Mouse (Mus musculus) CH12.LX (cell line): Measurements from ENCODE around the gene Pou5f2. TPM values are rescaled to one million over a fixed set of nuclear protein-coding genes. Genes with fewer than 3 reads are reported as not detected.
A peak's percentile ranks its signal among the peaks of the same experiment; 100 is the strongest.

ENCODE experiments used
- DNase-seq: peaks from one replicate; pipeline ENCODE4 v3.0.0-alpha.2; 2013; ENCODE audit errors: extremely low read depth
- H3K27ac ChIP-seq: 2 replicates; pipeline ENCODE4 v1.5.1; 2012; ENCODE audit warnings: low read depth, mild to moderate bottlenecking, control low read depth, moderate library complexity; ENCODE audit not compliant: insufficient read depth
- H3K27me3 ChIP-seq: replicated peaks from 2 replicates; pipeline ENCODE3; 2012; ENCODE audit warnings: inconsistent platforms
- H3K36me3 ChIP-seq, 2 experiments: replicated peaks in 1 of 2; 2 replicates each; pipeline versions ENCODE3 to v1.6.1; 2012; ENCODE audit warnings: inconsistent platforms in 1 of 2, low read length in 1 of 2, mild to moderate bottlenecking in 1 of 2, mixed read lengths in 1 of 2, moderate library complexity in 1 of 2; ENCODE audit not compliant: control insufficient read depth in 1 of 2, insufficient read depth in 1 of 2
- H3K4me1 ChIP-seq, 2 experiments: 2 replicates each; pipeline ENCODE4 v1.6.1; 2012; ENCODE audit warnings: inconsistent platforms in 1 of 2, moderate library complexity in 1 of 2; ENCODE audit not compliant: insufficient read depth in 2 of 2, control insufficient read depth in 1 of 2
- H3K4me2 ChIP-seq: 2 replicates; pipeline ENCODE4 v1.6.1; 2012; ENCODE audit warnings: low read depth, mild to moderate bottlenecking, control low read depth; ENCODE audit not compliant: poor library complexity, insufficient read depth, severe bottlenecking
- H3K4me3 ChIP-seq, 3 experiments: fragments of 150-350 bp in 1 of 3; sonication (generic) in 1 of 3; replicated peaks in 1 of 3; 2 replicates each; pipeline versions ENCODE3 to v1.5.1; 2011 to 2012; ENCODE audit warnings: low read depth in 2 of 3, low read length in 2 of 3, mild to moderate bottlenecking in 2 of 3, moderate library complexity in 2 of 3, control low read depth in 1 of 3, improper control_type of control experiment in 1 of 3, inconsistent platforms in 1 of 3, mixed read lengths in 1 of 3; ENCODE audit not compliant: poor library complexity in 1 of 3
- H3K79me2 ChIP-seq: replicated peaks from 2 replicates; pipeline ENCODE4 v1.6.1; 2012; ENCODE audit warnings: mild to moderate bottlenecking, moderate library complexity; ENCODE audit not compliant: control insufficient read depth, poor library complexity, insufficient read depth, severe bottlenecking; ENCODE audit errors: extremely low read depth
- H3K9ac ChIP-seq: 2 replicates; pipeline ENCODE4 v1.6.1; 2012; ENCODE audit warnings: low read depth, mild to moderate bottlenecking, control low read depth, moderate library complexity; ENCODE audit not compliant: insufficient read depth
- H3K9me3 ChIP-seq: replicated peaks from 2 replicates; pipeline ENCODE3; 2012; ENCODE audit warnings: low read length, inconsistent platforms, mixed read lengths
- CHD2 ChIP-seq: IDR thresholded peaks from 2 replicates; pipeline ENCODE4 v1.6.1; 2011; ENCODE audit warnings: low read length, improper control_type of control experiment
- CTCF ChIP-seq, 2 experiments: IDR thresholded peaks in 1 of 2; conservative IDR thresholded peaks in 1 of 2; 2 replicates each; pipeline ENCODE4 v1.5.1; 2011 to 2012; ENCODE audit warnings: low read depth in 2 of 2, low read length in 2 of 2, improper control_type of control experiment in 1 of 2, inconsistent platforms in 1 of 2, mild to moderate bottlenecking in 1 of 2, moderate library complexity in 1 of 2
- E2F4 ChIP-seq: IDR thresholded peaks from 2 replicates; pipeline ENCODE4 v1.6.1; 2011; ENCODE audit warnings: low read depth, low read length, improper control_type of control experiment; ENCODE audit not compliant: insufficient replicate concordance
- EP300 ChIP-seq: IDR thresholded peaks from 2 replicates; pipeline ENCODE4 v1.6.1; 2011; ENCODE audit warnings: low read length, improper control_type of control experiment
- KAT2A ChIP-seq: IDR thresholded peaks from 2 replicates; pipeline ENCODE4 v1.6.1; 2012; ENCODE audit warnings: low read length, improper control_type of control experiment, inconsistent platforms; ENCODE audit not compliant: insufficient replicate concordance
- MAZ ChIP-seq: IDR thresholded peaks from 2 replicates; pipeline ENCODE4 v1.6.1; 2012; ENCODE audit warnings: low read depth, mild to moderate bottlenecking, inconsistent platforms, low read length, improper control_type of control experiment, moderate library complexity
- NELFE ChIP-seq: IDR thresholded peaks from 2 replicates; pipeline ENCODE4 v1.6.1; 2011; ENCODE audit warnings: low read depth, low read length, improper control_type of control experiment
- NRF1 ChIP-seq: IDR thresholded peaks from 2 replicates; pipeline ENCODE4 v1.6.1; 2014; ENCODE audit warnings: low read depth, mild to moderate bottlenecking, inconsistent platforms, low read length, improper control_type of control experiment, moderate library complexity
- POLR2A ChIP-seq: IDR thresholded peaks from 2 replicates; pipeline ENCODE4 v1.6.1; 2011; ENCODE audit warnings: low read depth, mild to moderate bottlenecking, improper control_type of control experiment, low read length
- RCOR1 ChIP-seq: conservative IDR thresholded peaks from 2 replicates; pipeline ENCODE4 v1.6.1; 2012; ENCODE audit warnings: low read depth, mild to moderate bottlenecking, inconsistent platforms, low read length, improper control_type of control experiment
- SIN3A ChIP-seq: IDR thresholded peaks from 2 replicates; pipeline ENCODE4 v1.6.1; 2012; ENCODE audit warnings: low read length, improper control_type of control experiment, inconsistent platforms
- SMC3 ChIP-seq: IDR thresholded peaks from 2 replicates; pipeline ENCODE4 v1.6.1; 2011; ENCODE audit warnings: low read depth, low read length, improper control_type of control experiment
- TBP ChIP-seq: conservative IDR thresholded peaks from 2 replicates; pipeline ENCODE4 v1.6.1; 2011; ENCODE audit warnings: low read depth, low read length, improper control_type of control experiment
- TCF12 ChIP-seq: IDR thresholded peaks from 2 replicates; pipeline ENCODE4 v1.6.1; 2014; ENCODE audit warnings: low read depth, mild to moderate bottlenecking, inconsistent platforms, low read length, improper control_type of control experiment
- USF2 ChIP-seq: conservative IDR thresholded peaks from 2 replicates; pipeline ENCODE4 v1.6.1; 2011; ENCODE audit warnings: low read depth, low read length, improper control_type of control experiment
- ZKSCAN1 ChIP-seq: IDR thresholded peaks from 2 replicates; pipeline ENCODE4 v1.6.1; 2012; ENCODE audit warnings: low read depth, inconsistent platforms, low read length, improper control_type of control experiment, borderline replicate concordance
- ZMIZ1 ChIP-seq: IDR thresholded peaks from 2 replicates; pipeline ENCODE4 v1.6.1; 2012; ENCODE audit warnings: low read depth, mild to moderate bottlenecking, inconsistent platforms, low read length, improper control_type of control experiment
- dilution Hi-C: fragments of 300-500 bp; cut with MboI; formaldehyde crosslinking; loops from 2 replicates; pipeline ENCODE4 v1.14.3; 2020; ENCODE audit warnings: low sequenced_read_pairs; ENCODE audit not compliant: extremely low pct_unique_long_range_greater_than_20kb, extremely low pct_ligation_motif_present
- in situ Hi-C: fragments of 300-500 bp; cut with MboI; formaldehyde crosslinking; loops from 3 replicates; pipeline ENCODE4 v1.14.3; 2019; ENCODE audit warnings: low sequenced_read_pairs, low pct_ligation_motif_present, low pct_unique_long_range_greater_than_20kb, mixed read lengths
- polyA plus RNA-seq: library from polyadenylated mRNA; unstranded; fragments of >175 nt; gene quantifications from 2 replicates; pipeline ENCODE4 v1.2.1, GENCODE M21; 2012; ENCODE audit warnings: low read depth; ENCODE audit not compliant: insufficient read length
- total RNA-seq, 2 experiments: library from RNA; depleted of rRNA; stranded (reverse); fragments of 300-350 nt in 1 of 2; fragments of >200 nt in 1 of 2; gene quantifications; 2 replicates each; pipeline ENCODE4 v1.2.3; 2012 to 2014

The Pou5f2 gene
- 0.17 and 0.25 TPM in 2 replicates for total RNA-seq (2012; rRNA removed)
- not detected in 2 replicates for total RNA-seq (2014; rRNA removed)
- not detected in 2 replicates for polyA plus RNA-seq

DNA sequence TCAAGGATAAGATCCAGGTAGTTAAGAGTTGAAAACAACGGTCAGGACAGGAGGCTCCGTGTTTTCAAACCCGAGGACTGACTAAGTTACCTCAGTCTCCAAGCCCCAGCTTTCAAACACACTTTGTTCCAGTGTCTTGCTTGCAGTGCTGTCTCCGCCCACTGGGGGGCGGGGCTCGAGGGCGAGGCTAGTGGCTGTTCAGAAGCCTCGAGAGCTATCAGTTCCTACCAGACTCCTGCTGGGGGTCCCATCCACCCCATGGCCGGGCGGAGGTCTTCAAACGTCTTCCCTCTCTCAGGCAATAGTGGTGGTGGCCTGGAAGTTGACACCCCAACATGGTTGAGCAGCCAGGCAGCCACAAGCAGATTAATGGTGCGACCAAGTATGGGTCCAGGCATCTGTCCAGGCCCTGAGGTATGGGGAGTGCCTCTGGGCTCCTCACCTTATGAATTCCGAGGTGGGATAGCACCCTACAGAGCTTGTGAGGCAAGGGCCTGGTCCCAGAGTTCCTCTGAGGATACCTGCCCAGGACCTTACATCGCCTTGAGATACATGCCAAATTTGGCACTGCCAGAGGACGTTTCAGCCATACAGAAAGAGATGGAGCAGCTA is at the start of gene Pou5f2:
TSS of gene Pou5f2 (plus strand) at position 220 of the 612 bp plus-strand sequence.
- no peaks in the 10 kb centered on the region for H3K9me3 ChIP-seq
- no peaks in the 10 kb centered on the region for H3K79me2 ChIP-seq
- H3K4me3 ChIP-seq = no peak within 1 kb of the TSS
- H3K4me1 ChIP-seq = peaks cover 0 to 8% of the 10 kb centered on the region in 2 experiments; a peak in 2 of 4 replicates
- peak; percentile 52 for DNase-seq
- peaks cover 0 to 10% of the 10 kb centered on the region in 2 experiments for H3K36me3 ChIP-seq
- in situ Hi-C loops (no loop called here), dilution Hi-C loops (no loop called here)
- H3K27me3 ChIP-seq = no peaks in the 10 kb centered on the region
- no peak within 1 kb of the TSS for H3K27ac ChIP-seq
- no peak within 1 kb of the TSS for H3K9ac ChIP-seq
- TF ChIP-seq SMC3 (no peak; the same call in 1 of the 2 replicates), CTCF (conservative IDR thresholded peaks at IDR 0.05 in 1 of 2, IDR thresholded peaks at IDR 0.05 in 1 of 2; ENCODE audit: low read depth in 2 of 2, low read length in 2 of 2) (peak; percentile 31 to 48; a peak in 3 of 4 replicates), NRF1 (no peak)
- H3K4me2 ChIP-seq = no peak within 1 kb of the TSS

DNA sequence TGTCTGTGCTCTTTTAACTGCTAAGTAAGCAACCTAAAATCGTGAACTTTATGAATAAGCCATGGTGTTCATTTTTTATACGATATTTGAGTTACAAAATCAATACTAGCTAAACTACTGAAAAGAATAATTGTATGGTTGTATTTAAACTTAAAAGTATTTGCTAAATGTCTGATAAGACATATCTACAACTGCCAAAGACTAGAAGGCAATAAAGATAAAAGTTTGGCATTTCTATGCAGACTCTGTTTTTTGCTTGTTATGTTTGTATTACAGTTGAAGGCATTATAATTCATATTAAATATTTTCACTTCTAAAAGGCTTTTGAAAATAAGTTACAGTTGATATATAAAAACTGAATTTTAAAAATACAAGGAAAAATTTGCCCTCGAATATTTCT is 48.5 kb upstream of the Pou5f2 start:
- Histone ChIP-seq H3K36me3 (no peaks in the 10 kb centered on the region), H3K79me2 (no peaks in the 10 kb centered on the region), H3K4me1 (no peaks in the 10 kb centered on the region), H3K9me3 (no peaks in the 10 kb centered on the region), H3K4me3 (no peak overlapping the region), H3K27me3 (no peaks in the 10 kb centered on the region), H3K4me2 (no peak overlapping the region), H3K27ac (no peak overlapping the region), H3K9ac (no peak overlapping the region)
- no peak for DNase-seq
- no peak for TF ChIP-seq KAT2A
- no peak for TF ChIP-seq SIN3A
- TF ChIP-seq MAZ = no peak
- TF ChIP-seq TCF12 = no peak
- dilution Hi-C loops (no loop called here), in situ Hi-C loops (loop anchor here (25.0 kb wide), 1 partner anchor 211 kb away; the partner anchor contains the start of gene Nr2f1)

DNA sequence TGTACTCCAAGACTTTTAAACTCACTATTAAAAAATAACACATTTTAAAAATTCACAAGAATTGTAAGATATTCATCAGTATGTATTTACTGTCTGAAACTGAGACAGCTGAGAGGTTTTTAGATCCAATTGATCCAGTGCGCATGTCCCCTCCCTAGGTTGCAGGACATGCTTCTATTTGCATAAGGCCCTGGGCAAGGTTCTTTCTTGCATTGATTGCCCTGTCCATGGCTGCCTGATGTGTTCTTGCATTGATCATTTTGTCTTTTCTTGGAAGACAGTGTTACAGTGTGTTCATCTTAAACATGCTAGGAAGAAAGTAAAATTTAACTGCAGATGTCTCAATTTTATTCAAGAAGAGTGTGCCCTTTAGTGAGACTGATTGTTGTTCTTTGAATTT is 47.6 kb upstream of the Pou5f2 start:
- no peak for DNase-seq
- in situ Hi-C loops = loop anchor here (25.0 kb wide), 1 partner anchor 210 kb away; the partner anchor contains the start of gene Nr2f1
- no peak overlapping the region for H3K27ac ChIP-seq
- no peaks in the 10 kb centered on the region for H3K4me1 ChIP-seq
- no peaks in the 10 kb centered on the region for H3K36me3 ChIP-seq
- H3K27me3 ChIP-seq = no peaks in the 10 kb centered on the region
- no peak overlapping the region for H3K9ac ChIP-seq
- H3K79me2 ChIP-seq = no peaks in the 10 kb centered on the region; the same call in 1 of the 2 replicates
- dilution Hi-C loops = no loop called here
- TF ChIP-seq E2F4 = no peak
- no peak for TF ChIP-seq EP300
- no peak for TF ChIP-seq ZMIZ1
- TF ChIP-seq KAT2A = no peak
- TF ChIP-seq TBP = no peak
- TF ChIP-seq ZKSCAN1 = no peak
- no peak for TF ChIP-seq NELFE
- no peak for TF ChIP-seq RCOR1
- no peak for TF ChIP-seq USF2
- no peak for TF ChIP-seq POLR2A
- no peak for TF ChIP-seq CHD2
- H3K4me2 ChIP-seq = no peak overlapping the region
- no peak overlapping the region for H3K4me3 ChIP-seq
- no peaks in the 10 kb centered on the region for H3K9me3 ChIP-seq
